Mouse (Mus musculus) midbrain, embryonic 16.5 days (tissue): ENCODE data around the gene Qsox2. TPM values are rescaled to one million over a fixed set of nuclear protein-coding genes. Genes with fewer than 3 reads are reported as not detected.

ENCODE experiments used
- ATAC-seq: fragments of 200-750 bp; cut with Nextera tagmentation; 2 replicates; pipeline ENCODE4 v1.8.0; 2017; ENCODE audit warnings: moderate TSS enrichment
- H3K27ac ChIP-seq: fragments of 300-500 bp; sonication (generic); 2 replicates; pipeline ENCODE4 v1.5.1; 2014; ENCODE audit warnings: mild to moderate bottlenecking, low read length, mixed read lengths
- H3K27me3 ChIP-seq: fragments of 300-500 bp; sonication (generic); 2 replicates; pipeline ENCODE4 v1.6.1; 2014; ENCODE audit warnings: low read depth, low read length, mixed read lengths; ENCODE audit not compliant: control insufficient read depth, insufficient read depth
- H3K36me3 ChIP-seq: fragments of 300-500 bp; sonication (generic); 2 replicates; pipeline ENCODE4 v1.6.1; 2014; ENCODE audit warnings: mild to moderate bottlenecking, low read length, moderate library complexity, mixed read lengths; ENCODE audit not compliant: control insufficient read depth, insufficient read depth
- H3K4me1 ChIP-seq: fragments of 300-500 bp; sonication (generic); 2 replicates; pipeline ENCODE4 v1.6.1; 2014; ENCODE audit warnings: mild to moderate bottlenecking, low read length, mixed read lengths; ENCODE audit not compliant: control insufficient read depth, insufficient read depth
- H3K4me2 ChIP-seq: fragments of 300-500 bp; sonication (generic); 2 replicates; pipeline ENCODE4 v1.6.1; 2014; ENCODE audit warnings: mild to moderate bottlenecking, low read length, mixed read lengths
- H3K4me3 ChIP-seq: fragments of 300-500 bp; sonication (generic); 2 replicates; pipeline ENCODE4 v1.5.1; 2014; ENCODE audit warnings: low read depth, mild to moderate bottlenecking, low read length, moderate library complexity, mixed read lengths
- H3K9ac ChIP-seq: fragments of 300-500 bp; sonication (generic); 2 replicates; pipeline ENCODE4 v1.6.1; 2014; ENCODE audit warnings: low read depth, low read length, mixed read lengths
- H3K9me3 ChIP-seq: fragments of 300-500 bp; sonication (generic); replicated peaks from 2 replicates; pipeline ENCODE4 v1.6.1; 2014; ENCODE audit warnings: mild to moderate bottlenecking, low read length, mixed read lengths; ENCODE audit not compliant: control insufficient read depth, poor library complexity, severe bottlenecking
- WGBS: fragments of 180-500 bp; shearing (Covaris S2); extraction: QIAGEN DNeasy Blood & Tissue Kit; methylation state at CpG from one replicate; pipeline ENCODE4 v1.1.7; 2014; 5-methylcytosine and 5-hydroxymethylcytosine counted together
- polyA plus RNA-seq: library from polyadenylated mRNA; unstranded; fragments of >200 nt; fragmentation: Nextera tagmentation; extraction: Ambion mirVana; gene quantifications from 2 replicates; pipeline ENCODE4 v1.2.1, GENCODE M21; 2015

Qsox2 gene
- polyA plus RNA-seq, 1 experiment from 2014 or later = 18.4 TPM

- H3K4me3 ChIP-seq = no peak overlapping the region
- peaks cover 22% of the 10 kb centered on the region for H3K36me3 ChIP-seq
- ATAC-seq = no peak
- H3K27me3 ChIP-seq = peaks cover 58% of the 10 kb centered on the region
- no peak overlapping the region for H3K27ac ChIP-seq
- peaks cover 9% of the 10 kb centered on the region for H3K4me1 ChIP-seq
- 8% methylated on average over 9 of the region's 9 CpGs for WGBS
- no peaks in the 10 kb centered on the region for H3K9me3 ChIP-seq
- H3K4me2 ChIP-seq = no peak overlapping the region
- no peak overlapping the region for H3K9ac ChIP-seq
Observed at GRCm38 (mm10) chr2:26207559-26207958, 29.8 kb downstream of the Qsox2 start.

- no peaks in the 10 kb centered on the region for H3K9me3 ChIP-seq
- H3K4me1 ChIP-seq = peaks cover 15% of the 10 kb centered on the region
- no peak overlapping the region for H3K27ac ChIP-seq
- peaks cover 7% of the 10 kb centered on the region for H3K36me3 ChIP-seq
- ATAC-seq = no peak
- peaks cover 73% of the 10 kb centered on the region for H3K27me3 ChIP-seq
- WGBS = 15% methylated on average over 10 of the region's 10 CpGs
- no peak overlapping the region for H3K4me3 ChIP-seq
- H3K4me2 ChIP-seq = no peak overlapping the region
- no peak overlapping the region for H3K9ac ChIP-seq
Observed at GRCm38 (mm10) chr2:26205761-26206160, 31.6 kb downstream of the Qsox2 start.

- H3K4me1 ChIP-seq = peaks cover 15% of the 10 kb centered on the region
- no peaks in the 10 kb centered on the region for H3K9me3 ChIP-seq
- no peak overlapping the region for H3K4me3 ChIP-seq
- no peak overlapping the region for H3K9ac ChIP-seq
- H3K27ac ChIP-seq = no peak overlapping the region
- WGBS = 4% methylated on average over 16 of the region's 16 CpGs
- H3K4me2 ChIP-seq = no peak overlapping the region
- ATAC-seq = no peak
- peaks cover 79% of the 10 kb centered on the region for H3K27me3 ChIP-seq
- peaks cover 1% of the 10 kb centered on the region; the same call in 1 of the 2 replicates for H3K36me3 ChIP-seq
Observed at GRCm38 (mm10) chr2:26205126-26205525, 32.2 kb downstream of the Qsox2 start.

GRCm38 (mm10) chr2:26202849-26203475, 34.4 kb downstream of the Qsox2 start:
- no peak overlapping the region for H3K9ac ChIP-seq
- WGBS = 2% methylated on average over 36 of the region's 36 CpGs
- no peak overlapping the region for H3K27ac ChIP-seq
- peaks cover 20% of the 10 kb centered on the region for H3K4me1 ChIP-seq
- peak overlapping the region; percentile 30; the same call in 1 of the 2 replicates for H3K4me3 ChIP-seq
- no peaks in the 10 kb centered on the region for H3K36me3 ChIP-seq
- H3K27me3 ChIP-seq = peaks cover 94% of the 10 kb centered on the region
- H3K9me3 ChIP-seq = no peaks in the 10 kb centered on the region
- ATAC-seq = no peak
- H3K4me2 ChIP-seq = peak overlapping the region; percentile 50

- Histone ChIP-seq H3K9me3 (no peaks in the 10 kb centered on the region), H3K27ac (no peak overlapping the region), H3K4me1 (peaks cover 20% of the 10 kb centered on the region), H3K27me3 (peaks cover 94% of the 10 kb centered on the region), H3K9ac (peak overlapping the region; percentile 17; the same call in 1 of the 2 replicates), H3K4me3 (peak overlapping the region; percentile 30), H3K4me2 (peak overlapping the region; percentile 50), H3K36me3 (no peaks in the 10 kb centered on the region)
- WGBS = under 1% methylated on average over 70 of the region's 77 CpGs
- ATAC-seq = no peak
Observed at GRCm38 (mm10) chr2:26201926-26202848, 35.1 kb downstream of the Qsox2 start.

- no peaks in the 10 kb centered on the region for H3K9me3 ChIP-seq
- peaks cover 68% of the 10 kb centered on the region for H3K27me3 ChIP-seq
- no peak overlapping the region; the same call in 1 of the 2 replicates for H3K4me2 ChIP-seq
- peaks cover 16% of the 10 kb centered on the region for H3K4me1 ChIP-seq
- no peak for ATAC-seq
- WGBS = under 1% methylated on average over 10 of the region's 10 CpGs
- no peak overlapping the region for H3K27ac ChIP-seq
- 0 out of 2 replicates have a peak overlapping the region, but pooled peaks have one; percentile 10 for H3K9ac ChIP-seq
- H3K4me3 ChIP-seq = no peak overlapping the region
- H3K36me3 ChIP-seq = no peaks in the 10 kb centered on the region
Observed at GRCm38 (mm10) chr2:26198488-26198887, 38.8 kb downstream of the Qsox2 start.

GRCm38 (mm10) chr2:26194552-26195339, 42.6 kb downstream of the Qsox2 start:
- Histone ChIP-seq H3K4me2 (no peak overlapping the region), H3K4me3 (no peak overlapping the region), H3K27ac (no peak overlapping the region), H3K9ac (no peak overlapping the region), H3K4me1 (peaks cover 5% of the 10 kb centered on the region), H3K27me3 (peaks cover 36% of the 10 kb centered on the region), H3K9me3 (no peaks in the 10 kb centered on the region), H3K36me3 (no peaks in the 10 kb centered on the region)
- WGBS = 37% methylated on average over 7 of the region's 7 CpGs
- no peak for ATAC-seq

GRCm38 (mm10) chr2:26188517-26188916, 48.8 kb downstream of the Qsox2 start:
- Histone ChIP-seq H3K27ac (no peak overlapping the region), H3K4me2 (no peak overlapping the region), H3K4me3 (no peak overlapping the region), H3K9me3 (no peaks in the 10 kb centered on the region), H3K4me1 (no peaks in the 10 kb centered on the region), H3K27me3 (no peaks in the 10 kb centered on the region; the same call in none of the 2 replicates), H3K36me3 (no peaks in the 10 kb centered on the region), H3K9ac (no peak overlapping the region)
- WGBS = 79% methylated on average over 5 of the region's 5 CpGs
- no peak for ATAC-seq
